Mouse (Mus musculus) ES-Bruce4 (cell line): ENCODE results near the gene Irx3.

Source experiments
- CTCF ChIP-seq: IDR thresholded peaks from one replicate; pipeline ENCODE4 v1.8.1; 2011; ENCODE audit warnings: low read depth, low read length
- POLR2A ChIP-seq: IDR thresholded peaks from one replicate; pipeline ENCODE4 v1.8.1; 2011; ENCODE audit warnings: low read length; ENCODE audit not compliant: insufficient read depth

DNA sequence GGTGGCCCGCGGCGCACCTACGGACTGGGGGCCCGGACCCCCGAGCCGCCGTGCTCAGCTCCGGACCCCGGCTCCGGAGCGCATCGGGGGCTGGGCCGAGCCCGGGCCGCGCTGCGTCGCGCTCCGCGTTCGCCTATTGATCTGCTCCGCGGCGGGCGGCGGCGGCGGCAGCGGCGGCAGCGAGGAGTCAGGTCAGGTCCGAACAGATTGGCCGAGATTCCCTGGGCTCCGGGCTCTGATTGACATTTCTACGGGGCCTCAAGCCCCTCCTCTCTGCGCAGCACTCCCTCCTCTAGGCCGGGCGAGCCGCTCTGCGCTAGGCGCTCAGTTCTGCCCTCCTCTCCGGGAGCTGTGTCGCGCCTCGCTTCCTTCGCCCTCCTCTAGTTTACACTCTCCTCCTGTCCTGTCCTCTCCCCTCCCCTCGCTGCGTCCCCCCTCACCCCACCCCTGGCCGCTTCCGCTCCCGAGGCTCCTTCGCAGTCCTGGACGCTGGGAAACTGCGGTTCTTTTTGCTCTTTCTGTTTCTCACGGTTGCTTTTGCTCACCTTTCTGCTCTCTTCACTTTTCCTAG is 541 bp downstream of the Irx3 start:
- TF ChIP-seq CTCF = no peak
- TF ChIP-seq POLR2A = no peak
